In the genomic region with DNA sequence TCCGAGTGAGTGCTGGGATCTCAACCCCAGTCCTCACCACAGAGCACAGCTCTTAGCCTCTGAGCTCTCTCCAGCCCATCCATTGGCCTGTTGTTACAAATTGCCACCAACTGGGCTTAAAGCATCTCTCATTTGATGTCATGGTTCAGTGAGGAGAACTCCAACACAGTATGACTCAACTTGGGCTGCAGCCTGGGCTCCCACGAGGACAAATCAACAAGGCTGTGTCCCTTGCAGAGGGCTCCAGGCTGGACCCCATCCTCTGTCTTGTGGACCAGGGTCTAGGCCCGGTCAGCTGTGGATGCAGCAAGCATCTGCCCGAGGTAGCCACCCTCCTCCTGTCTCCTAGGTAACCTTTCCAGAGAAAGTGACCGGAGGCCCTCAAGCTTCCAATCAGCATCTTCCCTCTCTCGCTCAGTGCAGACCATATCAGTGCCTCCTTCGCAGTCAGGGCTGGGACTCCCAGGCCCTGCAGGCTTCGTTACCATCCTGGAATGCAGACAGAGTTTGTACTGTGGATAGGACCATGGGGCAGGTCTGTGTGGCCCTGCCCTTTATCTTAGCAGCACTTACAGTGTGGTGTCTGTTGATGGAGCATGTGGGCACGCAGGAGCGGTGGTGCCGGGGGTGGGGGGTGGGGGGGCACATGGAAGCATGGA, we compare ENCODE assay signal across 18 mouse cellular contexts. TPM values are rescaled to one million over a fixed set of nuclear protein-coding genes. Genes with fewer than 3 reads are reported as not detected.
DNase-seq lines count a peak whose midpoint lies in the region; ATAC-seq and TF ChIP-seq lines count a peak whose summit lies in the region.
"Had no signal": no experiment of that assay in that cellular context is flagged by ENCODE, and none has a peak within 500 bp of the region (broad histone marks: within the 10 kb centered on the region; RNA-seq: fewer than 3 reads in every experiment).

No protein-coding gene starts in this region.

- no peak overlapping the region for H3K4me3 ChIP-seq in heart, embryonic 10.5 days
- H3K4me3 ChIP-seq in hindbrain, embryonic 10.5 days: no peak overlapping the region
- no peak overlapping the region for H3K4me3 ChIP-seq in hindbrain, embryonic 12.5 days
- no peak overlapping the region for H3K4me3 ChIP-seq in liver, embryonic 13.5 days (replicated peaks)
- no peak overlapping the region for H3K4me3 ChIP-seq in liver, postnatal 0 days (ENCODE audit: low read depth, low read length)
- no peak overlapping the region for H3K4me3 ChIP-seq in liver, embryonic 15.5 days (replicated peaks)
- H3K4me3 ChIP-seq: embryonic facial prominence, embryonic 13.5 days; midbrain, embryonic 15.5 days had no signal

- no peaks in the 10 kb centered on the region for H3K9me3 ChIP-seq in heart, embryonic 10.5 days
- H3K9me3 ChIP-seq in hindbrain, embryonic 10.5 days: no peaks in the 10 kb centered on the region
- H3K9me3 ChIP-seq in hindbrain, embryonic 12.5 days (replicated peaks): no peaks in the 10 kb centered on the region
- H3K9me3 ChIP-seq in liver, embryonic 13.5 days (replicated peaks): no peaks in the 10 kb centered on the region
- no peaks in the 10 kb centered on the region for H3K9me3 ChIP-seq in liver, postnatal 0 days (ENCODE audit: low read length)
- no peaks in the 10 kb centered on the region for H3K9me3 ChIP-seq in liver, embryonic 15.5 days (replicated peaks)
- H3K9me3 ChIP-seq: embryonic facial prominence, embryonic 13.5 days; midbrain, embryonic 15.5 days had no signal

- no peak for TF ChIP-seq CTCF in liver, postnatal 0 days (IDR thresholded peaks at IDR 0.05; ENCODE audit: low read depth)

- no peak for DNase-seq in heart, embryonic 10.5 days (ENCODE audit: low spot score)
- no peak for DNase-seq in heart, postnatal 4 days
- no peak for DNase-seq in hindbrain, embryonic 10.5 days (ENCODE audit: low spot score)
- no peak for DNase-seq in liver, embryonic 13.5 days
- no peak for DNase-seq in liver, postnatal 0 days
- DNase-seq in spleen, adult 12 weeks (ENCODE audit: low spot score): no peak
- DNase-seq: adrenal gland, adult 8-10 months; cerebellum, adult 11-12 months; cerebellum, postnatal 36 days; heart, postnatal 14 days; thymus, postnatal 4 days had no signal

- peaks cover 65% of the 10 kb centered on the region for H3K4me1 ChIP-seq in heart, embryonic 10.5 days
- H3K4me1 ChIP-seq in hindbrain, embryonic 10.5 days (replicated peaks): peaks cover 28% of the 10 kb centered on the region
- peaks cover 6% of the 10 kb centered on the region for H3K4me1 ChIP-seq in hindbrain, embryonic 12.5 days
- peaks cover 96% of the 10 kb centered on the region for H3K4me1 ChIP-seq in liver, embryonic 13.5 days (replicated peaks)
- H3K4me1 ChIP-seq in liver, postnatal 0 days (ENCODE audit: insufficient read depth): peaks cover 52% of the 10 kb centered on the region
- H3K4me1 ChIP-seq in liver, embryonic 15.5 days (replicated peaks): peaks cover 96% of the 10 kb centered on the region
- H3K4me1 ChIP-seq: midbrain, embryonic 15.5 days had no signal

- ATAC-seq in hindbrain, embryonic 12.5 days (ENCODE audit: low FRiP score): no peak
- no peak for ATAC-seq in liver, embryonic 13.5 days (ENCODE audit: low read depth)
- no peak for ATAC-seq in liver, postnatal 0 days
- ATAC-seq in liver, embryonic 15.5 days (ENCODE audit: insufficient read depth): no peak
- ATAC-seq: intestine, postnatal 0 days; lung, postnatal 0 days; midbrain, embryonic 15.5 days had no signal

- no peak for TF ChIP-seq EP300 in liver, postnatal 0 days (IDR thresholded peaks at IDR 0.05; ENCODE audit: low read depth)

- H3K27me3 ChIP-seq in heart, embryonic 10.5 days (ENCODE audit: insufficient read depth, poor library complexity, severe bottlenecking): no peaks in the 10 kb centered on the region
- H3K27me3 ChIP-seq in hindbrain, embryonic 10.5 days (ENCODE audit: insufficient read depth, poor library complexity, severe bottlenecking): no peaks in the 10 kb centered on the region
- 0 out of 2 replicates have a peak, but pooled peaks cover 2% of the 10 kb centered on the region for H3K27me3 ChIP-seq in hindbrain, embryonic 12.5 days
- H3K27me3 ChIP-seq in liver, embryonic 13.5 days: no peaks in the 10 kb centered on the region
- no peaks in the 10 kb centered on the region for H3K27me3 ChIP-seq in liver, postnatal 0 days (ENCODE audit: insufficient read depth, low read length)
- H3K27me3 ChIP-seq in liver, embryonic 15.5 days: no peaks in the 10 kb centered on the region
- H3K27me3 ChIP-seq: CH12.LX; embryonic facial prominence, embryonic 13.5 days; midbrain, embryonic 15.5 days had no signal

- H3K27ac ChIP-seq in heart, embryonic 10.5 days: peak overlapping the region; percentile 83
- H3K27ac ChIP-seq in hindbrain, embryonic 10.5 days: 0 out of 2 replicates have a peak overlapping the region, but pooled peaks have one; percentile 1
- H3K27ac ChIP-seq in hindbrain, embryonic 12.5 days: no peak overlapping the region
- peak overlapping the region; percentile 100 for H3K27ac ChIP-seq in liver, embryonic 13.5 days
- H3K27ac ChIP-seq in liver, postnatal 0 days (ENCODE audit: low read depth): no peak overlapping the region
- peak overlapping the region; percentile 99 for H3K27ac ChIP-seq in liver, embryonic 15.5 days (replicated peaks)
- H3K27ac ChIP-seq: embryonic facial prominence, embryonic 13.5 days; midbrain, embryonic 15.5 days had no signal

- no peak overlapping the region for H3K9ac ChIP-seq in hindbrain, embryonic 12.5 days
- peak overlapping the region; percentile 30; the same call in 1 of the 2 replicates for H3K9ac ChIP-seq in liver, embryonic 13.5 days
- no peak overlapping the region for H3K9ac ChIP-seq in liver, postnatal 0 days (replicated peaks)
- H3K9ac ChIP-seq in liver, embryonic 15.5 days: 0 out of 2 replicates have a peak overlapping the region, but pooled peaks have one; percentile 6
- H3K9ac ChIP-seq: embryonic facial prominence, embryonic 13.5 days; midbrain, embryonic 15.5 days had no signal

- H3K4me2 ChIP-seq in hindbrain, embryonic 12.5 days (replicated peaks): no peak overlapping the region
- no peak overlapping the region for H3K4me2 ChIP-seq in liver, embryonic 13.5 days
- no peak overlapping the region for H3K4me2 ChIP-seq in liver, postnatal 0 days (ENCODE audit: low read depth, low read length)
- no peak overlapping the region; the same call in 1 of the 2 replicates for H3K4me2 ChIP-seq in liver, embryonic 15.5 days
- H3K4me2 ChIP-seq: embryonic facial prominence, embryonic 13.5 days; midbrain, embryonic 15.5 days had no signal

- WGBS in heart, embryonic 10.5 days: 38% methylated on average over 11 of the region's 11 CpGs
- WGBS in hindbrain, embryonic 10.5 days: 65% methylated on average over 11 of the region's 11 CpGs
- WGBS in hindbrain, embryonic 12.5 days: 63% methylated on average over 11 of the region's 11 CpGs
- 73% methylated on average over 11 of the region's 11 CpGs for WGBS in liver, embryonic 13.5 days (ENCODE audit: insufficient replicate concordance)
- WGBS in liver, postnatal 0 days (ENCODE audit: insufficient replicate concordance): 75% methylated on average over 11 of the region's 11 CpGs
- 64% methylated on average over 11 of the region's 11 CpGs for WGBS in liver, embryonic 15.5 days (ENCODE audit: insufficient replicate concordance)

- no peaks in the 10 kb centered on the region for H3K36me3 ChIP-seq in heart, embryonic 10.5 days
- H3K36me3 ChIP-seq in hindbrain, embryonic 10.5 days: no peaks in the 10 kb centered on the region
- H3K36me3 ChIP-seq in hindbrain, embryonic 12.5 days: no peaks in the 10 kb centered on the region
- H3K36me3 ChIP-seq in liver, embryonic 13.5 days: peaks cover 13% of the 10 kb centered on the region
- no peaks in the 10 kb centered on the region for H3K36me3 ChIP-seq in liver, postnatal 0 days (replicated peaks; ENCODE audit: insufficient read depth, low read length)
- peaks cover 10% of the 10 kb centered on the region; the same call in 1 of the 2 replicates for H3K36me3 ChIP-seq in liver, embryonic 15.5 days (replicated peaks)
- H3K36me3 ChIP-seq: embryonic facial prominence, embryonic 13.5 days; midbrain, embryonic 15.5 days had no signal

RNA-seq across cellular contexts. Expression of a gene that starts 22.3 kb away (rescaled TPM):
- 156 and 188 TPM in 2 replicates for polyA plus RNA-seq in heart, embryonic 10.5 days (2016; fragmentation: Nextera tagmentation; extraction: Ambion mirVana)
- 100 to 1,000 TPM; 112 to 126 TPM for total RNA-seq in heart, postnatal 4 days (2021)
- 92.3 and 95.9 TPM in 2 replicates for polyA plus RNA-seq in hindbrain, embryonic 10.5 days (2016; fragmentation: Nextera tagmentation; extraction: Ambion mirVana)
- polyA plus RNA-seq in hindbrain, embryonic 12.5 days (2016; fragmentation: Nextera tagmentation; extraction: Ambion mirVana): 38.9 and 44.8 TPM in 2 replicates
- polyA plus RNA-seq in liver, embryonic 13.5 days (2015; fragmentation: Nextera tagmentation; extraction: Ambion mirVana): 260 and 311 TPM in 2 replicates
- polyA plus RNA-seq in liver, postnatal 0 days (2015; fragmentation: Nextera tagmentation; extraction: Ambion mirVana): 124 and 126 TPM in 2 replicates
- 315 and 352 TPM in 2 replicates for polyA plus RNA-seq in liver, embryonic 15.5 days (2015; fragmentation: Nextera tagmentation; extraction: Ambion mirVana)

RNA-seq across cellular contexts. Expression of a gene that starts 42.7 kb away (rescaled TPM):
- 139 and 162 TPM in 2 replicates for polyA plus RNA-seq in heart, embryonic 10.5 days (2016; fragmentation: Nextera tagmentation; extraction: Ambion mirVana)
- total RNA-seq in heart, postnatal 4 days (2021): 10 to 100 TPM; 55.9 to 60.3 TPM
- 158 and 162 TPM in 2 replicates for polyA plus RNA-seq in hindbrain, embryonic 10.5 days (2016; fragmentation: Nextera tagmentation; extraction: Ambion mirVana)
- polyA plus RNA-seq in hindbrain, embryonic 12.5 days (2016; fragmentation: Nextera tagmentation; extraction: Ambion mirVana): 111 and 126 TPM in 2 replicates
- 94.5 and 96.8 TPM in 2 replicates for polyA plus RNA-seq in liver, embryonic 13.5 days (2015; fragmentation: Nextera tagmentation; extraction: Ambion mirVana)
- polyA plus RNA-seq in liver, postnatal 0 days (2015; fragmentation: Nextera tagmentation; extraction: Ambion mirVana): 40.0 and 41.5 TPM in 2 replicates
- 64.0 and 64.7 TPM in 2 replicates for polyA plus RNA-seq in liver, embryonic 15.5 days (2015; fragmentation: Nextera tagmentation; extraction: Ambion mirVana)

Comparison
In these comparisons a context has a peak if more than half of its experiments do, and no peak if none do; other contexts are left out.
1. H3K27ac ChIP-seq: peak in heart, embryonic 10.5 days (single experiment), hindbrain, embryonic 10.5 days (single experiment), liver, embryonic 13.5 days (single experiment) and liver, embryonic 15.5 days (single experiment); none in hindbrain, embryonic 12.5 days (single experiment) and liver, postnatal 0 days (single experiment).
2. H3K9ac ChIP-seq: peak in liver, embryonic 13.5 days (single experiment) and liver, embryonic 15.5 days (single experiment); none in hindbrain, embryonic 12.5 days (single experiment) and liver, postnatal 0 days (single experiment).